Mouse (Mus musculus): ENCODE results near the gene Coq8a.

GRCm38 (mm10) chr1:180160545-180160944 lies 38.9 kb downstream of the Coq8a start:
- no peak for TF ChIP-seq CTCF (IDR thresholded peaks at IDR 0.05; ENCODE audit: borderline replicate concordance, insufficient read depth, low read depth, low read length)
- no peak for TF ChIP-seq POLR2A (IDR thresholded peaks at IDR 0.05; ENCODE audit: borderline replicate concordance, insufficient read depth, low read length)
